Mouse (Mus musculus): ENCODE measurements at regions not wholly inside any gene's neighbourhood (a gene's known extent, or its start where the extent isn't known, plus 50 kb on each side); places are given as distances from the start of the nearest gene placed in this dataset.

- DNase-seq (no peak), ATAC-seq (no peak)
- 68% methylated on average over 3 of the region's 3 CpGs for WGBS (ENCODE audit: insufficient replicate concordance)
- H3K9ac ChIP-seq (replicated peaks) = no peak overlapping the region
- no peaks in the 10 kb centered on the region for H3K4me1 ChIP-seq (ENCODE audit: insufficient read depth)
- H3K4me2 ChIP-seq (ENCODE audit: low read depth, low read length) = no peak overlapping the region
- TF ChIP-seq EP300 (IDR thresholded peaks at IDR 0.05; ENCODE audit: low read depth) (no peak), CTCF (IDR thresholded peaks at IDR 0.05; ENCODE audit: low read depth) (no peak)
- no peak overlapping the region for H3K4me3 ChIP-seq (ENCODE audit: low read depth, low read length)
- no peaks in the 10 kb centered on the region for H3K36me3 ChIP-seq (replicated peaks; ENCODE audit: insufficient read depth, low read length)
- H3K27ac ChIP-seq (ENCODE audit: low read depth) = no peak overlapping the region
- no peaks in the 10 kb centered on the region for H3K9me3 ChIP-seq (ENCODE audit: low read length)
- H3K27me3 ChIP-seq (ENCODE audit: insufficient read depth, low read length) = no peaks in the 10 kb centered on the region
Observed at GRCm38 (mm10) chr14:100508087-100508486, 223.6 kb upstream of the Klf12 start.

- Histone ChIP-seq H3K4me1 (ENCODE audit: insufficient read depth) (no peaks in the 10 kb centered on the region), H3K9me3 (ENCODE audit: low read length) (no peaks in the 10 kb centered on the region), H3K4me2 (ENCODE audit: low read depth, low read length) (no peak overlapping the region), H3K4me3 (ENCODE audit: low read depth, low read length) (no peak overlapping the region), H3K27ac (ENCODE audit: low read depth) (no peak overlapping the region), H3K9ac (replicated peaks) (no peak overlapping the region), H3K36me3 (replicated peaks; ENCODE audit: insufficient read depth, low read length) (no peaks in the 10 kb centered on the region), H3K27me3 (ENCODE audit: insufficient read depth, low read length) (no peaks in the 10 kb centered on the region)
- DNase-seq (no peak), ATAC-seq (no peak)
- TF ChIP-seq EP300 (IDR thresholded peaks at IDR 0.05; ENCODE audit: low read depth) = no peak
- no peak for TF ChIP-seq CTCF (IDR thresholded peaks at IDR 0.05; ENCODE audit: low read depth)
Observed at GRCm38 (mm10) chr14:100507616-100508015, 223.1 kb upstream of the Klf12 start.

- Histone ChIP-seq H3K27ac (ENCODE audit: low read depth) (no peak overlapping the region), H3K36me3 (replicated peaks; ENCODE audit: insufficient read depth, low read length) (no peaks in the 10 kb centered on the region), H3K27me3 (ENCODE audit: insufficient read depth, low read length) (no peaks in the 10 kb centered on the region), H3K4me3 (ENCODE audit: low read depth, low read length) (no peak overlapping the region), H3K9ac (replicated peaks) (no peak overlapping the region), H3K9me3 (ENCODE audit: low read length) (no peaks in the 10 kb centered on the region), H3K4me1 (ENCODE audit: insufficient read depth) (no peaks in the 10 kb centered on the region), H3K4me2 (ENCODE audit: low read depth, low read length) (no peak overlapping the region)
- TF ChIP-seq EP300 (IDR thresholded peaks at IDR 0.05; ENCODE audit: low read depth) = no peak
- TF ChIP-seq CTCF (IDR thresholded peaks at IDR 0.05; ENCODE audit: low read depth) = no peak
- WGBS (ENCODE audit: insufficient replicate concordance) = 79% methylated on average over 7 of the region's 7 CpGs
- ATAC-seq (no peak), DNase-seq (no peak)
Observed at GRCm38 (mm10) chr14:100488837-100489236, 204.4 kb upstream of the Klf12 start.

GRCm38 (mm10) chr14:100485489-100485888 lies 201.0 kb upstream of the Klf12 start:
- no peaks in the 10 kb centered on the region for H3K4me1 ChIP-seq (ENCODE audit: insufficient read depth)
- H3K4me3 ChIP-seq (ENCODE audit: low read depth, low read length) = no peak overlapping the region
- TF ChIP-seq EP300 (IDR thresholded peaks at IDR 0.05; ENCODE audit: low read depth) = no peak
- TF ChIP-seq CTCF (IDR thresholded peaks at IDR 0.05; ENCODE audit: low read depth) = peak; percentile 46
- ATAC-seq (no peak), DNase-seq (no peak)
- H3K27ac ChIP-seq (ENCODE audit: low read depth) = no peak overlapping the region
- WGBS (ENCODE audit: insufficient replicate concordance) = 66% methylated on average over 3 of the region's 3 CpGs
- no peaks in the 10 kb centered on the region for H3K36me3 ChIP-seq (replicated peaks; ENCODE audit: insufficient read depth, low read length)
- no peak overlapping the region for H3K4me2 ChIP-seq (ENCODE audit: low read depth, low read length)
- no peaks in the 10 kb centered on the region for H3K27me3 ChIP-seq (ENCODE audit: insufficient read depth, low read length)
- no peaks in the 10 kb centered on the region for H3K9me3 ChIP-seq (ENCODE audit: low read length)
- H3K9ac ChIP-seq (replicated peaks) = no peak overlapping the region

- no peaks in the 10 kb centered on the region for H3K27me3 ChIP-seq (ENCODE audit: insufficient read depth, low read length)
- H3K9me3 ChIP-seq (ENCODE audit: low read length) = no peaks in the 10 kb centered on the region
- no peak overlapping the region for H3K4me3 ChIP-seq (ENCODE audit: low read depth, low read length)
- H3K4me1 ChIP-seq (ENCODE audit: insufficient read depth) = no peaks in the 10 kb centered on the region
- WGBS (ENCODE audit: insufficient replicate concordance) = 75% methylated on average over 5 of the region's 5 CpGs
- no peak overlapping the region for H3K27ac ChIP-seq (ENCODE audit: low read depth)
- TF ChIP-seq EP300 (IDR thresholded peaks at IDR 0.05; ENCODE audit: low read depth) (no peak), CTCF (IDR thresholded peaks at IDR 0.05; ENCODE audit: low read depth) (no peak)
- H3K36me3 ChIP-seq (replicated peaks; ENCODE audit: insufficient read depth, low read length) = no peaks in the 10 kb centered on the region
- no peak overlapping the region for H3K9ac ChIP-seq (replicated peaks)
- DNase-seq (no peak), ATAC-seq (no peak)
- H3K4me2 ChIP-seq (ENCODE audit: low read depth, low read length) = no peak overlapping the region
Observed at GRCm38 (mm10) chr14:100484101-100484500, 199.6 kb upstream of the Klf12 start.

GRCm38 (mm10) chr14:100477595-100478380 lies 193.3 kb upstream of the Klf12 start:
- peak; percentile 76 for ATAC-seq
- Histone ChIP-seq H3K4me3 (ENCODE audit: low read depth, low read length) (peak overlapping the region; percentile 19), H3K36me3 (replicated peaks; ENCODE audit: insufficient read depth, low read length) (no peaks in the 10 kb centered on the region), H3K9ac (replicated peaks) (0 out of 2 replicates have a peak overlapping the region, but pooled peaks have one; percentile 21), H3K4me2 (ENCODE audit: low read depth, low read length) (peak overlapping the region; percentile 69), H3K4me1 (ENCODE audit: insufficient read depth) (no peaks in the 10 kb centered on the region), H3K27ac (ENCODE audit: low read depth) (no peak overlapping the region), H3K9me3 (ENCODE audit: low read length) (no peaks in the 10 kb centered on the region), H3K27me3 (ENCODE audit: insufficient read depth, low read length) (no peaks in the 10 kb centered on the region)
- WGBS (ENCODE audit: insufficient replicate concordance) = 7% methylated on average over 22 of the region's 22 CpGs
- peak; percentile 22 for DNase-seq
- peak; percentile 6; the same call in 1 of the 2 replicates for TF ChIP-seq CTCF (IDR thresholded peaks at IDR 0.05; ENCODE audit: low read depth)
- no peak for TF ChIP-seq EP300 (IDR thresholded peaks at IDR 0.05; ENCODE audit: low read depth)
